Mouse (Mus musculus) frontal cortex, postnatal 25 days (tissue): ENCODE data around the gene Wfdc15b.

Source experiments
- DNase-seq, 2 experiments: peaks; one replicate each; pipeline ENCODE4 v3.0.0; 2022; ENCODE audit warnings: low spot score in 2 of 2

The Wfdc15b gene

GRCm38 (mm10) chr2:164180124-164180523 is 41.3 kb downstream of the Wfdc15b start:
- DNase-seq, result no peak

DNA sequence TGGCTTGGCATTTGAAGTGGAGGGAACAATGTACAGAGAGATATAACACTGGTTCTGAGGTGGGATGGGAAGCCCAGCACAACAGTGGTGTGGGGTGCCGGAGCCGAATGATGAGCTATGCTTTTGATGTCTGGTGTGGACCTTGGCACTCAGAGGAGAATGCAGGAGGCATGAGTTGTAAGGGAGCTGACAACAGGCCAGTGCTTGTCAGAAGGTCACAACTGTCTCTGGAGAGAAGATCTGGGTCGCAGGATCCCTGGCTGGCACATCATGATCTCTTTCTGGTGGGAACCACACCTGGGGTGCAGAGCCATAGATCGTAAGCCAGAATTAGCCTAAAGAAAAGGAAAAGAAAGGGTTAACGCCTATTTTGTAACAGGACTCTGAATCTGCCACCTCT is 43.6 kb downstream of the Wfdc15b start:
- DNase-seq, result no peak

GRCm38 (mm10) chr2:164175850-164176249 is 45.6 kb downstream of the Wfdc15b start:
- DNase-seq, result no peak

GRCm38 (mm10) chr2:164174649-164175395 is 46.6 kb downstream of the Wfdc15b start:
- peak; percentile 41 to 55 for DNase-seq

GRCm38 (mm10) chr2:164173394-164173793 is 48.1 kb downstream of the Wfdc15b start:
- DNase-seq, result no peak

DNA sequence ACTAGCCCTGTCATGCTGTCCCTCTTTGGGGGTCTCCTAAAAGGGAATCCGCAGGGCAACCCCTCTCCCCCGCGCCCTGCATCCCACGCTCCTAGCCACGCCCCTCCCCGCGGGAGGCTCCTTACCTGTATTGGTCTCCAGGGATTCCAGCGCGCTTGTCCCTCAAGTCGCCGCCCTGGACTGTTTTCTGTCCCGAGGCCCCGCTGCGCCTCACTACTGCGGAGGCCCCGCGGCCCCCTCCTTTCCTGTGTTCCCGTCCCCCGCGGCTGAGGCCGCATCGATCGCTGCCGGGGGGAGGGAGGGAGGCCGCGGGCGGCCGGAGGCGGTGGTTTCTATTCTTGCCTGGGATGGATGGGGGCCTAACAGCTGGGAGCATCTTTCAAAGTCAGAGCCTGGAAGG is 50.6 kb downstream of the Wfdc15b start, which contains the start of gene Kcns1:
Gene Kcns1 (minus strand): TSS at position 212 of the 400 bp plus-strand sequence.
- no peak for DNase-seq

- DNase-seq, result no peak
Observed at GRCm38 (mm10) chr2:164170326-164170725, 51.1 kb downstream of the Wfdc15b start.

DNA sequence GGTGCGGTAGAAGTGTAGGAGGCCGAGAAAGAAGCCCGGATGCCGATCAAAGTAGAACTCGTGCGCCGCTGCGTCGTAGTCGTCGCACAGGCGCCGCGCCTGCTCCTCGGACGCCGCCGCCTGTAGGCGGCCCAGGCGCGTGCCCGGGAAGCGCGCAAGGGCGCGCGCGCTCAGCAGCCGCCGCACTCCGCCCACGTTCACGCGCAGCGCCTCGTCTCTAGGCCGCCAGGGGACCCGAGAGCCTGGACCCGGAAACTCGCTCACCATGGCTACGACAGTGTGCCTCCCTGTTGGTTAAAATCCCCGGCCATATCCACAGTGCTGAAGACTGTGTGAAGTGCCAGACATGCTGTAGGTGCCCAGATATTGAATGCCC is 52.9 kb downstream of the Wfdc15b start:
- no peak for DNase-seq

DNA sequence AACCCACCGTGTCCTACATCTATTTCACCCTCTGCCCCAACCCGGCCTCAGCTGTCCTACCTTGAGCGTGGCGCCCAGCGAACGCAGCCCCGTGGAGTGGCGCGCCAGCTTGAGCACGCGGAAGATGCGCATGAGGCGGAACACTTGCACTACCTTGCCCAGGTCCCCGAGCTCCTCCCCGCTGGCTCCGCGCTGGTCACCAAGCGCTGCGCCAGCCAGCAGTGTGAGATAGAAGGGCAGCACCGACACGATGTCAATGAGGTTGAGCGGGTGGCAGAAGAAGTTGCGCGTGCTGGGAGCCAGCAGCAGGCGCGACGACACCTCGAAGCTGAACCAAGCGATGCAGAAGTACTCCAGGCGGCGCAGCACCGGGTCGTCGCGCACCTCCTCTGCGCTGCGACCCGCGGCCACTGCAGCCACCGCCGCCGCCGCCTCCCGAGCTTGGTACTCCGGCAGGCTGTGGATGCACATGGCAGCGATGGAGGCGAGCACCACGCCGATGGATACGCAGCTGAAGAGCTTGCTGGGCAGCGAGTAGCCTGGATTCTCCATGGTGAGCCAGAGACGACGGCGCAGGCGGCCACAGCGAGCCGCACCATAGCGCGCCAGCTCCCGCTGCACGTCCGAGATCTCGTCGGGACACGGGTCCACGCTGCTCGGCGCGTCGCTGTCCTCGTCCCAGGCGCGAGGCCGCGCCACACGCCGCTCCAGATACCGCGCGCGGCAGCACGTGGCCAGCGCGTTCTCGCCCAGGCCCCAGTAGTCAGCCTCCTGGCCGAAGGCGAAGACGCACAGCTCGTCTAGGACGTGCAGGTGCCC is 53.5 kb downstream of the Wfdc15b start:
- no peak for DNase-seq

GRCm38 (mm10) chr2:164164941-164165340 is 56.5 kb downstream of the Wfdc15b start:
- no peak for DNase-seq
